Mouse (Mus musculus) testis, adult 2 months (tissue): ENCODE data around the gene Gm9887.

Experiments
- CTCF ChIP-seq: fragments of 200-500 bp; IDR thresholded peaks from 2 replicates; pipeline ENCODE4 v1.5.1; 2012; ENCODE audit warnings: low read depth, mild to moderate bottlenecking, inconsistent platforms, low read length, moderate library complexity; ENCODE audit not compliant: control insufficient read depth, insufficient read depth, insufficient replicate concordance
- POLR2A ChIP-seq: fragments of 200-500 bp; IDR thresholded peaks from 2 replicates; pipeline ENCODE4 v1.6.1; 2012; ENCODE audit warnings: low read depth, mild to moderate bottlenecking, inconsistent platforms, low read length, moderate library complexity; ENCODE audit not compliant: control insufficient read depth

DNA sequence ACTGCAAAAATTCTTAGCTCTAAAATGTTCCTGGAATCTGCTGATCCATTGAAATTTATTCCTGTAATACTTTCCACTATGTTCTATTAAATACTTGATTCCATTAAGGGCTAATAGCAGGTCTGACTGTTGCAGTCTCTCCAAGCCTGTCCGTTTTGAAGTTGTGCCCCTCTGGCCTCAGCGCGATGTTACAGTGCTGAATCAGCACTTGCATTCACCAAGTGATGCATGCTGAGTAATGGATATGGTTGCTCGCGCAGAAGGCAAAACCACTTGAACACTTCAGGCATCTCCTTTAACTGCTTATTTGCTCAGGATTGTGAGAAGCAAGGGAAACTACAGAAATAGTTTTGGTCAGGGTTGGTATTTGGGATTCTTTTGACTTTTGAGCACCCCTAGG lies 38.5 kb upstream of the Gm9887 start:
- TF ChIP-seq CTCF = no peak
- no peak for TF ChIP-seq POLR2A
